Mouse (Mus musculus) granulocyte monocyte progenitor cell, adult 5-6 weeks (primary cell): ENCODE measurements at regions not wholly inside any gene's neighbourhood (a gene's known extent, or its start where the extent isn't known, plus 50 kb on each side); places are given as distances from the start of the nearest gene placed in this dataset.
"Not testable (repeated sequence)": the region's sequence is repeated elsewhere in the genome, so short reads cannot be mapped to it uniquely, and the experiment has no call there.

Experiments
- ATAC-seq: replicated peaks from 2 replicates; pipeline ENCODE4 v1.8.0; 2016; ENCODE audit warnings: mild to moderate bottlenecking, moderate TSS enrichment, inconsistent platforms; ENCODE audit not compliant: poor library complexity, severe bottlenecking

DNA sequence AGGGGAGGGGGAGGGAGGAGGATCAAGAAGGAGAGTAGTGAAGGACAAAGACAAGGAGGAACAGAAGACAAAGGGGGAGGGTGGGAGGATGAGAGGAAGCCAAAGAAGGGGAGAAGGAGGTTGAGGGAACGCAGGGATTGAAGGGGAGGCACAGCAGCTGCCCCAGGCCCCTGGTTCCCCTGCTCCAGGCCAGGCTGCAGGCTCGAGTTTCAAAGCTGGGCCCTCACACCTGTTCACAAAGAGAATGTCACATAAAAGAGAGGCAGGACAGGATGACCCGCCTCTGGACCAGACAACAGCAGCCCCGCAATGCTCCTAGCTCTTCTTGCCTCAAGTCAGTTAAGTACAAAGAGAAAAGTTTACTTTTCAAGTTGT, 128.3 kb downstream of the Dll1 start:
- no peak for ATAC-seq

DNA sequence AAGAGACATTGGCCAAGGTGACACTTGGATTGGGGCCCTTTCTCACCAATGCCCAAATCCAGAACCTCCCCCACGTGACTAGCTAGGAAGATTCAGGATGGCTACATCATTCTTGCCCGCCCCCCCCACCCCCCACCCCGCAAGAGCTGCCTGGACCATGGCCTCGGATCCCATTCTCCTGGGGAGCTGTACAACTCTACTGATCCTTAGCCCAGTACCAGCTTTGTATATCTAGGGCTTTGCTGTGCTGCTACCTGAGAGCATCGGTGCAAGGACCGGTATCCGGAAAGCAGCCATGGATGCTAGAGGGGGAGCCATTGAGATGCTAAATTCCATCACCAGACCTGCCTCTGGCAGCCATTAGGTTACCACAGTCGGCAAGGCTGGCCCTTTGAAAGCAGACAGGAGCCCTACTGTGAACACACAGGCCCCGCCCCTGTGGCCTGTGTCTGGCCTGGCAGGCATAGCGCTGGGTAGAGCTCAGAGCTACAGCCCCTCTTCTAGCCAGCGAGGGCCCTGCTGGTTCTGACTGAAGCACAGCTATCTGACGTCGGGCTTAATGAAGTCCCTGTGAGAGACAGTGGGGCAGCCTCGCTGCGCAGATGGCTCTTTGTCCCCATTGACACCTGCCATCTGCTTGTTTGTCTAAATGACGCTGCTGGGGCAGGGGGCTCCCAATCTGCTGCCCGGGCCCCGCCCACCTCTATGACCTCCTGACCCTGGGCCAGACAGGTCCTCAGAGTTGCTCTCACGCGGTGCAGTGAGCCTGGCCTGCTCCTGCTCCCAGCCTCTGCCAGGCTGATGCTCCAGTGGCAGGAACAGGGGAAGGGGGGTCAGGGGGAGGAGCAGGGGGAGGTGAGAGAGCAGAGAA, 128.9 kb downstream of the Dll1 start:
- ATAC-seq, result no peak; the same call in 1 of the 2 replicates

DNA sequence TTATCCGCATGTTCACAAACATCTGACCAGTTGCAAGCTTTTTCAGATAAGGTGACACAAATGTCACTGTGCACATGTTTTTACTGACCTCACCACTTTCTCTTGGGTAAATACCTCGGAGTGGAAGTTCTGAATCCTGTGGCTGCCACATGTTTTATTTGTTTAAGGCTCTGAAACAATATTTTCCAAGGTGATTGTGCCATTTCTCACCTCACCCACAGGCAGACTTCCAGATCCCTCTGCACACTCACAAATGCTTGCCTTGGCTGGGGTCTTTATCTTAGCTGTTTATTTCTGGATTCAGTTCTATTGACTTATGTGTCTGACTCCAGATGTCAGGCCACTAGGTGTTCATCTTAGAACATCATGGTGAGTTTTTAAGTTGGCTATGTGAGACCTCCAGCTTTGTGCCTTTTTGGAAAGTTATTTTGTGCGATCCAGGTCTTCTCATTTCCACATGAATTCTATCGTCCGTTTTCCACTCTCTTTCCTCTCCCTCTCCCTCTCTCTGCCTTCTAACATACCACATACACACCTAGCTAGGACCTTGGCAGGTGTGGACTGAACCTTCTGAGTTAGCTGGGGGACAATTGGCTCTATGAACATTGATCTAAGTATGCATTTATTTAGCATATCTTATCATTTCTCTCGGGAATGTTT, 133.6 kb downstream of the Dll1 start:
- ATAC-seq, result no peak

DNA sequence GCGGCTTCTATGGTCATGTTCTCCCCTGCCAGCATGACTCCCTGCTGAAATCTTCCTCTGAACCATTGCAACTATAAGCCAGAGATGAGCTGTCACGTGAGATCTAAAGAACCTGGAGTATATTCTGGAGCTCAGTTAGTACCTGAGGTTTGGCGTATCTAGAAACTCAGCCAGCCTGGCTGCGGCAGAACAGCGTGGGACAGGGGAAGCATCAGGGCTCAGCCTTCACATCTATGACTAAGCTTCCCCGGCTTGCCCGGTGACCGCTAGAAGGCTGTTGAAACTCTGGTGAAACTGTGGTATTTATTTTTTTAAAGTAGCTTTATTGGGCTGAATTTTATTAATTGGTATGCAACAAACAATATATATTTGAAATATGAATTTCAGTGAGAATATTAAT, 134.3 kb downstream of the Dll1 start:
- no peak for ATAC-seq

DNA sequence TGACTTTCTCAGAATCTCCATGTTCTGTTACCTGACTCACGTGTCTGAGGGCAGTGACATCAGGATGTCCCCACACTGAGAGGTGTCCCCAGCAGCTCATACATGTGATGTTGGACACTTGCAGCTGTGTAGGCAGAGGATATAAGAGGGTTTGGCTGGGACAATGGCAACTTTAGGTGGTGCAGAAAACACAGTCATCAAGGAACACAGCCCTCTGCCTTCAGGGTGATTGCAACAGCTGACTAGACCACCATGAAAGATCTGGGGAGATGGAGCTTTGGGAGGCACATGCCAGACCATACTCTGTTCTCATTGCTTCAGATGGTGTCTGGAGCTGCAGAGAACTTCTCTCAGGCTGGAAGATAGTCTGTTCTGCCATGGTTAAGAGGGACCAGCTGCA, 135.2 kb downstream of the Dll1 start:
- no peak for ATAC-seq

DNA sequence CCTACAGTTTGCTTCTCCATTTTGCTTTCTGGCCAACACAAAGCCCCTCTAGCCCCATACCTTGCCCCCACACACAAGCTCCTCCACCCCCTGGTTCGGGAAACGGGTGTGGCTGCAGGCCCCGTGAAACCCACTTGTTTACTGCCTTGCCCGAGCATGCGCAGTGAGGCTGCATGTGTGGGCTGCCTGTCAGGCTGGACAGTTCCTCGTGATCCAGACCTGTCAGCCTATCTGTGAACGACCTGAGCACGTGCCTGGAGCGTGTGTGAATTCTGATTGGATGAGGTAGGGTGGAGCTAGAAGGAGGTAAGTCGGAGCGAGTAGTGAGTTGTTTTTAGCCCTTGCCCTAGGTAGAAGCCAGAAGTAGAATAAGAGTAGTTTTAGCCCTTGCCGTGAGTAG, 136.0 kb downstream of the Dll1 start:
- ATAC-seq, result not testable (repeated sequence)

DNA sequence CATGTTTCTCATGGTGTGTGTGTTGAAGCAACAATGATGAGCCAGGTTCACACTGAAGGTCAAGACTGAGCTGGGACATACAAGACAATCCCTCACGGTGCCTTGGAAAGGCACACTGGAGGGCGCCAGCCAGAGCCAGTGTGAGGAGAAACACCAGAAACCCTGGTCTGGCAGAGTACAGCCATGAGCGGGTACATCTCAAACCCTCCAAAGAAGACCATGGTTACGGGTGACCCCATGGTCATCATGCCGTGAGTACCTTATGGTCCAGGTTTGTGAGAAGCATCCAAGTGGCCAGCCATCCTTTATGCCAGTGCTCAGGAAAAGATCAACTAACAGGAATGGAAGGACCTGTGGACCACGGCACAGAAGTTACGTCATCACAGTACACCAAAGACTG, 136.7 kb downstream of the Dll1 start:
- no peak for ATAC-seq

DNA sequence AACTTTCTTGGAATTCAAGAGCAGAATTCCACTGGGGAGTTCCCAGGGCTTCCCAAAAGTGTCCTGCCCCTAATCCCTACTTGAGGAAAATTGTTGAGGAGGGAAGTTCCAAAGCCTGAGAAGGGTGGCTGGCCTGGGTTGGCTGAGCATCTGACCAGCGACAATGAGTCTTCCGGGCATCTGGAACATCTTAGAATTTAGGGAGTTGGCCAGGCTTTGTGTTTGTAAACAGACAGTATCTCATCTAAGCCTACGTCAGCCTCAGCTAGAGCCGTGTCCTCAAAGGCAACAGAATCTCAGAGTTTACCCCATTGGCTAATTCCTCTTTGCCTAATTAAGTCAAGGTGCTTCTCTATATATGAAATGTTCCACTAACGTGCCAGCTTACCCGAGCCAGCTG, 141.6 kb downstream of the Dll1 start:
- no peak for ATAC-seq

DNA sequence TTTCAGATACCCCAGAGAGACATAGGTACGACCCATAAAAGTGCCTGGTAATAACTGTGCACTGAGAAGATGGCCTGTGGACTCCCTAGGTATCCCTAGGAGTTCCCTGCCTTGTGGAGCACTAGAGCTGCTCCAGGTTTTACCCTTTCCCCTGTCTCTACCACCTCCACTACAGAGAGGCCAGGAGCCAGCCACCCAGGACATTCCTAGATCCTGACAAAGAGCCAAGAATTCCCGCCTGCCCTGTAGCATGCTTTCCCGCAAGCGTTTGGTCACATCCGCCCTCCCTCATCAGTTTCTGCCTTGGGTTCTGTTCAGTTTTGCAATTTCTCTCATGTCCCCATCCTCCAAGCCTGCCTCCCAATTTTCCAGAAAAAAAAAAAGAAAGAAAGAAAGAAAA, 145.5 kb downstream of the Dll1 start:
- no peak for ATAC-seq

DNA sequence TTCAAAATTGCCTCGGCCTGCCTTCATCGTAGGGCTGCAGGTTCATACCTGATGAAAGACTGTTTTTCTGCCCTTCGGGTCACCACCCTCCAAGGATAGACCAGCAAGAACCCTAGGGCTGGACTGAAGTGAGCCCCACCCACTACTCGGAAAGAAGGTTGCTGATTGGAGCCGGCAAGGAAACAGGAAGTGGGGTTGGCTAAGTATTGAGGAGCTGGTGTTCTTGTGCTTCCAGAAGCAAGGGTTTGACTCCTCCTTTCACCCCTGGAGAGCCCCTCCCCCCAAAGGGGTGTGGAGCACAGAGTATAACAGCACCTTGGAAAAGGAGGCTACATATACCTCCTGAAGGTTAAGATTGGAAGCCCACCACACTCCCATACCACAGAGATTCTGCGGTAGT, 147.5 kb downstream of the Dll1 start:
- ATAC-seq, result 0 out of 2 replicates have a peak, but pooled peaks have one; percentile 22

DNA sequence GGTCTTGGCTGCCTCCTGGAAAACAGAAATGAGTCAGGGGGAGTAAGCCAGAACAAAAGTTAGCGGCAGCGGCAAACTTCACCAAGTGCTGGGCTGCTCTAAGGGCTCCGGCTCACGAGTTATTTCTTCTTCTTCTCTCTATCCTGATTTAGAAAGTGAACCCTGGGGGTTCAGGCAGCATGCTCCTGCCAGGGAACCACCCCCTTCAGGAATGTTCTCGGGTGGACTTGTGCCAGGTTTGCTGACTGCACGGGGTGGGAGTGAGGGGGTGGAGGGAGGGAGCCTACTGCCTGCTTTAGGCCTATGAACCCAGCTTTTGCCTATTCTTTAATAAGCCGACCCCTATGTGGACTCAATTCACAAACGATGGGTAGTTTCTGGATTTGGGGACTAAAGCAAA, 148.6 kb downstream of the Dll1 start:
- no peak for ATAC-seq

DNA sequence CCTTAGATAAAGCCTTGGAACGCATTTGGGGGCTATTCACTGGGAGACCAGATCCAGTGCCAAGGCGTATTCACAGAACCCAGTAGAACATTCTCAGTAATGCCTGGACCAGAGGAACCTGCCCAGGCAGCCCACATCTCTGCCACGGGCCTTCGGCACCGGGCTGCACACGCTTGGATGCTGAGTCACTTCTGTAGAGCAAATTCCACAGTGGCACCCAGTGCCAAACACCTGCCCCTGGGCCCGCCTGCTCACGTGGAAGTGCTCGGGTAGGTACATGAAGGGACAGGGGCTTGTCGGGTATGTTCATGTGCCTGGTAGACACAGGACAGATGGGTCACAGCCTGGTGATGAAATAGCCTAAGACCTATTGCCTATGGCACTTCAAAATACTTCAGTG, 152.8 kb downstream of the Dll1 start:
- ATAC-seq, result no peak

DNA sequence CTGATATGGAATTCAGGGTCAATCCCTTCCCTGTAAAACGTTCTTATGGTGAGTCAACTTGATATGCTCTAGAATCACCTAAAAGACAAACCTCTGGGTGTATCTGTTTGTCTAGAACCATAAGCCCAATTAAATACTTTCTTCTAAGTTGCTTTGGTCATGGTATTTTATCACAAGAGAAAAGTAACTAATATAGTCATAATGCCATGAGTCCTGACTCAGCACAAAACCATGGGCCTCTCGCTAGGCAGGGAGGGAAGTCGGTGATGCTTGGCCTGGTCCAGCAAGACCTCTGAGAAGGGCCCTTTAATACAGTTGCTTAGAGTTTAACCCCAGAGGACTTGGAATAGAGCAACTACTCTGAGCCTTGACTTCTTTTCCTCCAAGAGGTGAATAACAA, 153.7 kb downstream of the Dll1 start:
- no peak for ATAC-seq

DNA sequence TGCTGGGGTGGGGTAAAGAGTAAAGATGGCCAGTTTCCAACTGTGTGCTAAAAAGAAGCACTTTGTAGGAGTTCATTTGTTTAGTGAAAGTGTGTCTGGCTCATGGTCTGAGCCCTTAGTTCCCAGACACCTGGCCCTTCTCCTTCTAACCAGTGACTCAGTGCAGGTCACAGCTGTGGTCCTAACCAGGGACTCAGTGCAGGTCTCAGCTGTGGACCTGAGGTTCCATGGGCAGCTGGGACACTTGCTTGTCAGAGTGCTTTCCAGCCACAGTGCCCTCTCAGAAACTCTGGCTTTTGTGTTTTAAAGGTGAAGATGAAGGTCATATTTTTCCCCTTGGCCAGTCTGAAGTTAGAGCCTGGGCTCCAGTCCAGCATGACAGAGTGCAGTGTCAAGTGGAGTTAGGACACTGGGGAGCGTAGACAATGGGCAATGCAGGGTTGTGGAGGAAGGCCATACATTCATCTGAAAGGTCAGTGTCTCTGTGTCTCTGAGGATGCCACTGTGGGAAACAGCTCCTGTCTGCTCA, 162.5 kb downstream of the Dll1 start:
- no peak for ATAC-seq

DNA sequence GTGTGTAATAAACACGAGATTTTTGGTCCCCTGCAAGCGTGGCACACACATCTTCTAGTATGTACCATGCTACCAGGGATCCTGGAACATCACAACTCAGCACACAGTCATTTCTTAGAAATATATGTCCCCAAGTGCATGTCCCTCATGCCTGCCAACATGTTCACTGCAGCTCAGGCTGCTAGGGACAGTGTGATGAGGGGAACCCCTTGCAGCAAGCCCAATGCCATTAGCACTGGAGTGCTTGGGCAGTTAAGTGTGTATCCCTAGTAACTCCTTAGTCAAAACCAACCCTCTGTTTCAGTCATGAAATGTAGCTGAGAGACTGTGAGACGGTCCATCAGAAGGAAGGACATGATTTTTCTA, 167.5 kb upstream of the Gm3448 start:
- no peak for ATAC-seq

DNA sequence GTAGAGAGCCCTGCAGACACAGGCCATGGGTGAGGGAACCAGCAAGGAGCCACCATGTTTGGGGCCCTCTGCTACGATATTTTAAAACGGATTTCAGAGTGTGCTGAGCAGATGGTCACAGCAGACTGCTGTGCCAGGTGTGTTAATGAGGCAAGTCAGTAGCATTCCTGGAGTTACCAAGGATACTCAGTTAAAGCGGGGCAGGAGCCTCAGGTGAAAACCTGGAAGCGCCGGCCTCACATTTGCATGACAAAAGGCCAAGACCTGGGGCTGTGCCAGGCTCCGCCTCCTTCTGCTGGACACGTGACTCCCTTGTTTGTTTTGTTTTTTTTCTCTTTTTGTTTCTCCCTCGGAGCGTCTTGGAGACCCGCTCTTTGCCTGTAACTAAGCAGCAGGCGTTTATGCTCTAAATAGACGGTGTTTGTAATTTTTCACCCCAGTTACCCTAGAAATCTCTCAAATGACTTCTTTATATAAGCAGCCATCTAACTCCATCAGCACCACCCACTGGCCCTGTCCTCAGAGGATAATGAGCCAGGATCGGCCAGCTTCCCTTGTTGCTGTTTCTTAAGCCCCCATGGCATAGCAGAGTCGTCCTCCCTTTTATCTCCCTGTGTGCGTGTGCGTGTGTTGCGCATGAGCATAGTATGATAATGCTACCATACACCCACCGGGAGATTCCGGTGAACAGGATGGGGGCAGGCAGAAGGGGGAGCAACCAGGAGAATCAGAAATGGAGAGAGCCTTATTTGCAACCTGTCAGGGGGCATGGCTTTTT, 166.9 kb upstream of the Gm3448 start:
- no peak for ATAC-seq

DNA sequence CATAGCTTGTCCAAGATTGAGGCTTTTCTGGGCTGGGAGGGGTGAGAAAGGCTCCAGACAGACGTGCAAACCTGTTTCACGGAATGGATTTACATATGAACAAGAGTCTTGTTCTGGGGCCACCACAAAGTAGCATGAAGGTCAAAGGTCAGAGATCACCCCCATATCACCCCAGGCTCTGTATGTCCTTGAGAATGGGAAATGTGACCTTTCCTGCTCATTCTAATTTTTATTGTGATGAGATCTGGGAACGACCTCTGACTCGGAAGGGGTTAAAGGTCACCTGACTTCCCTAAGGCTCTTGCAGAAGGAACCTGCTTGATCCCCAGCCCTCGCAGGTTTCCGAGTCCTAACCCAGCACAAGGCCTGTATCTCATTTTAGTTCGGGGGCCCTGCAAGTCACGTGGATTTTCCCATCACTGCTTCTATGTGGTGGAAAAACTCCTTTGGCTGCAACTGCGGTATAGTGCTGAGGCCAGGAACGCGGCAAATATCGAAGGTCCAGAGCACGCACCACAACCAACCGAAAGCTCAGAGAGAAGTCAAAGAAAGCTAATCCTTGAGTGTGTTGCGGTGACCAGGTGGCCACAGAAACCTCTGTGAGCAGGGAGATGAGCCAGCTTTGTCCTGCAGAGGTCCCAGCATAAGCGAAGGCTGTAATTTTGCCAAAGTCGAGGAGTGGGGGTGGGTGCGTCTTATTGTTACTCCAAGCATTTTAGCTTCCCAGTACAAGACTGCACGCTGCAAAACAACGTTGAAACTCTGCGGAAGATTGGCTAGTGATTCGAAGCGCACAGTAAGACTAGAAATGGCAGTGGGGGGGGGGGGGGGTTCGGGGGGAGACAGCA, 166.1 kb upstream of the Gm3448 start:
- ATAC-seq, result no peak

DNA sequence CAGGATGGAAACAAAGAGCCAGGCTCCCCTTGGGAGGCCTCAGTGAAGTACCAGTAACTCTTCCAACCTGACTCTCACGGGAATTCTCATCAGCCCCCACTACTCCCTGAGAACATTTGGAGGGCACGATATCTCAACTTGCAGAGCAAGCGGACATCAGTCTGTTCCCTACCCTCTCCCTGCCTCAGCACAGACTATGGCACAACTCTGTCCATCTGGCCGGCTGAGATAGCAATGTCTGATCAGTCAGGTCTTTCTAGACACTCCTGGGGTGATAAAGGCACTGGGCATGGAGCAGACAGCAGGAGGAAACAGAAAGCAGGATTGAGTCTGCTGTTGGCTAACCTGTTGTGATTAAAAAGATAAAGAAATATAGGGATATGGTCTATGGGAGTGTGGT, 164.5 kb upstream of the Gm3448 start:
- no peak for ATAC-seq

DNA sequence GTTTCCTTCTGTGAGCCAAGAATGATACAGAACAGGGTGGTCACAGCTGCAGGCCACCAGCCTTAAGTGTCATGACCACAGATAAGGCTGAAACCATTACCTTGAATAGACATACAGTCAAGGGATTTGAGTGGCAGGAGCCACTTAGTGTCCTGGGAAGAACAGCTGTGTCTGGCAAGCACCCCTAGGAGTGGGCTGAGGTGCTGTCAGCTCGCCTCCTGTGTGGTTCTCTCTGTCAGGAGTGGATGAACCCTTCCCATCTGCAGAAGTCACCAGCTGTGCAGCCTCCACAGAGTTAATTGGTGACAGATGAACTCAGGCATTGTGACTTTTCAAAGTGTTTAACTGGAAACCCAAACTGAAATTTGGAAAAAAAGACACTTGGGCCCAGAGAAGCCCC, 163.2 kb upstream of the Gm3448 start:
- ATAC-seq, result no peak

DNA sequence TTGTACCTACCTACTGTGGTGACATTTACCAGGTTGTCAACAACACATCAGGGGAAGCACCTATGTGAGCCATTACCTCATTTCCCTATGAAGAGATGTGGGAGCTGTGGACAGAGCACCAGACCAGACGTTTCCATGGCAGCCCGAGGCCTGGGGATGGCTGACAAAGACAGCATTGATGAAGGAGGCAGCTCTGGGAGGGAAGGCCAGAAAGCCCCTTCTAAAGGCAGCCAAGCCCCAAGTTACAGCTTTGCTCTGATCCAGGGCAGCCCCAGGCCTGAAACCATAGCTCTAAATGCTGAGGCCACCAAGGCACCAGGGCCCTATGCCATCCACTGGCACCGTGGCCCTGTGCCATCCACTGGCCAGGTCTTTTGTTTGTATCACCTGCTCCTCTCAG, 157.9 kb upstream of the Gm3448 start:
- no peak for ATAC-seq
